Mouse (Mus musculus): ENCODE results near the gene Arhgap8. TPM values are rescaled to one million over a fixed set of nuclear protein-coding genes. Genes with fewer than 3 reads are reported as not detected.
"Not testable (repeated sequence)": the region's sequence is repeated elsewhere in the genome, so short reads cannot be mapped to it uniquely, and the experiment has no call there.

Arhgap8 gene
- polyA plus RNA-seq, 1 experiment = not detected

DNA sequence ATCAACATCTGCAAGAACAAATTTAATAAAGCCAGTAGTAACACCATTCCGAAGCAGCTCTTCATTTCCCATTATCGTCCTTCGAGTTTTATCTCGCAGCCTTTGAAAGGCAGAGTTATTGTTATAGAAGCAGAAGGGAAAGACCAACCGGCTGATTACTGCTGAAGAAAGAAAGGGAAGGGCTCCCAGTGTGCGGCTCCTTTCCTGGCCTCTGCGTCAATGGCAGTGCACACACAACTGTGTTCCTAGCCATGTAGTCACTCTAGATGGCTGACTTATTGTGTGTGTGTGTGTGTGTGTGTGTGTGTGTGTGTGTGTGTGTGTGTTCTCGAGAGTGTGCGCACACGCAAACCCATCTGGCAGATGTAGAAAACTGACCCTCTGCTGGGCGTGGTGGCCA, 4.7 kb upstream of the Arhgap8 start:
- Histone ChIP-seq H3K4me3 (replicated peaks; ENCODE audit: control insufficient read depth, low read depth, low read length) (no peak overlapping the region), H3K4me1 (ENCODE audit: control insufficient read depth, insufficient read depth, low read length) (no peaks in the 10 kb centered on the region; the same call in 1 of the 2 replicates), H3K27ac (ENCODE audit: control insufficient read depth, insufficient read depth, low read depth, low read length, poor library complexity) (no peak overlapping the region)
- TF ChIP-seq CTCF (IDR thresholded peaks at IDR 0.05; ENCODE audit: control insufficient read depth, insufficient read depth, low read length) = no peak
- TF ChIP-seq POLR2A (IDR thresholded peaks at IDR 0.05; ENCODE audit: borderline replicate concordance, control insufficient read depth, low read depth, low read length) = no peak
- 26% methylated on average over 11 of the region's 11 CpGs for WGBS

DNA sequence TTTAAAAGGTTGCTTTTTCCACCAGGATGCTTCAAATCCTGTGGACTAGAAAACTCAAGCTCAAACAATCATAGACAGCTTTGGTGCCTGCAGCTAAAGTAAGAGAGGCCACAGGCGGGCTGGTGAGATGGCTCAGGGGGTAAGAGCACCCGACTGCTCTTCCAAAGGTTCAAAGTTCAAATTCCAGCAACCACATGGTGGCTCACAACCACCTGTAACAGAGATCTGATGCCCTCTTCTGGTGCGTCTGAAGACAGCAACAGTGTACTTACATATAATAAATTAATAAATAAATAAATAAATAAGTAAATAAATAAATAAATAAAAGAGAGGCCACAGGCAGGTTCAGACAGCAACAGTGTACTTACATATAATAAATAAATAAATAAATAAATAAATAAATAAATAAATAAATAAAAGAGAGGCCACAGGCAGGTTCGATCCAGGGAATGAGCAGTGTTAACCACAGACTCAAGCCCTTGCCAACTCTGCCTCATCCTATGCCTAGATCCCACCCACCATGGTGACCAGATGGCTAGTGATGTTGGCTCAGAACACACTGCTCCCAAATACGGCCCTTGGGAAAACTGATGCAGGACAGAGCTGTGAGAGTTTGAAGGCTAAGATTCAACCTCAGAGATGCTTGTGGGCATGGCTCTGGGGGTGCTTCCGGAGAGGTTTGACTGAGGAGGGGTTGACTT, 2.1 kb upstream of the Arhgap8 start:
- WGBS = 63% methylated on average over 6 of the region's 6 CpGs
- H3K4me3 ChIP-seq (replicated peaks; ENCODE audit: control insufficient read depth, low read depth, low read length); H3K27ac ChIP-seq (ENCODE audit: control insufficient read depth, insufficient read depth, low read depth, low read length, poor library complexity); H3K4me1 ChIP-seq (ENCODE audit: control insufficient read depth, insufficient read depth, low read length): not testable (repeated sequence)

DNA sequence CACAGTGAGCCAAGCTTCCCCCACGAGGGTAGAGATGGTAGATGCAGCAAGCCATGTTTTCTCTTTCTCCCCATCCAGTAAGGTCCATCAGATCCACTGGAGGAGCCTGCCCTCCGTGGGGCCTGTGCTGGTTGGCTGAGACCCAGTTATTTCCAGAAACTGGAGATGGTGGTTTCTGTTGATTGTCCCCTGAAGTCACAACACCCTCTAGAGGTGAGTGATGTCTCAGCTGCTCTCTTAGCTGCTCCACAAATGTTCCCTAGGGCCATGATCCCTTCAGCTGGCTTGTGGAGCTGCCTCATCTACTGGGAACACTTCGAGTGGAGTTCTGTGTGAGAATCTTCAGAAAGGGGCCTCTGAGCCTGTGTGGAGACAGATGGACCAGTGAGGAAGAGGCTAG, 1.1 kb upstream of the Arhgap8 start:
- TF ChIP-seq CTCF (IDR thresholded peaks at IDR 0.05; ENCODE audit: control insufficient read depth, insufficient read depth, low read length) (no peak), POLR2A (IDR thresholded peaks at IDR 0.05; ENCODE audit: borderline replicate concordance, control insufficient read depth, low read depth, low read length) (no peak)
- H3K4me3 ChIP-seq (replicated peaks; ENCODE audit: control insufficient read depth, low read depth, low read length) = no peak overlapping the region
- no peak overlapping the region for H3K27ac ChIP-seq (ENCODE audit: control insufficient read depth, insufficient read depth, low read depth, low read length, poor library complexity)
- 57% methylated on average over 3 of the region's 3 CpGs for WGBS
- H3K4me1 ChIP-seq (ENCODE audit: control insufficient read depth, insufficient read depth, low read length) = no peaks in the 10 kb centered on the region; the same call in 1 of the 2 replicates

DNA sequence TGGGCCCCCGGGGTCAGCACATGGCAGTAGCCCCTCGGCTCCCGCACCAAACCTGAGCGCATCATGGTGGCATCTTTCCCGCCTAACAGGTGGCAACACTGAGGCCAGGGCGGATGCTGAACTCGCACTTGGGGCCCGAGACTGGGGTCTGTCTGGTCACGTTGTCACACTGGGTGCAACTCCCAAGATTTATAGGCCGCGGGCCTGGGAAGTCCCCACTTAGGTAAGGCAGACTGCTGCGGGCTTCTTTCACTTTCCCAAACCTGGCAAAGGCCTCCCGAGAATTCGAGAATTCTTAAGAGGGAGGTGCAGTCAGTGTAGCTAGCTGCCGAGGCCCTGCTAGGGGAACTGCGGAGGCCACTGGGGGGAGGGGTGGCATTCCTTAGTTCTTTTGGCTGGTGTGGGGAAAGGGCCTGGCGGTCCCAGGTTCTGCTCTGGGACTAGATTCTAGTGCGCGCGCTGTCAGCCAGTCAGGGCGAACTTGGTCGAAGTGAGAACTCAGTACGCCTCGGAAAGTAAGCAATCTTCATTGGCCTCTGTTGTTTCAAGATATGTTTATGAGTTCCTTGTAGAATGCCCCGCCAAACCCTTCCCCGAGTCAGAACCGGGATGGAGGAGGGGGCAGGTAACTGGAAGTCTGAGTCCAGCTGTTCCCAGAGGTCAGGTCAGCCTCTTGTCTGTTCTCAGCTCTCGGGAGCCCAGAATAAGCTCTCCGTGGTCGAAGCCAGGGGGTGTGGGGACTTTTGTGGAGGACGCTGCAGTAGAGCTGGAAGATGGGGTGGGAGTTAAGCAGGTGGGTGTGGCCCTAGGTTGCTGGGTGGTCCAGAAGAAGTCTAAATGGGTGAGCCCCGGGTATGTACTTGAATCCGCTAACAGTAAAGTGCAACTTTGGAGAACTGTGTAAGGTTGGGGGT, 696 bp downstream of the Arhgap8 start:
- TF ChIP-seq POLR2A (IDR thresholded peaks at IDR 0.05; ENCODE audit: borderline replicate concordance, control insufficient read depth, low read depth, low read length) (no peak), CTCF (IDR thresholded peaks at IDR 0.05; ENCODE audit: control insufficient read depth, insufficient read depth, low read length) (no peak)
- Histone ChIP-seq H3K4me3 (replicated peaks; ENCODE audit: control insufficient read depth, low read depth, low read length) (no peak overlapping the region), H3K4me1 (ENCODE audit: control insufficient read depth, insufficient read depth, low read length) (no peaks in the 10 kb centered on the region), H3K27ac (ENCODE audit: control insufficient read depth, insufficient read depth, low read depth, low read length, poor library complexity) (no peak overlapping the region)
- WGBS = 7% methylated on average over 33 of the region's 33 CpGs

DNA sequence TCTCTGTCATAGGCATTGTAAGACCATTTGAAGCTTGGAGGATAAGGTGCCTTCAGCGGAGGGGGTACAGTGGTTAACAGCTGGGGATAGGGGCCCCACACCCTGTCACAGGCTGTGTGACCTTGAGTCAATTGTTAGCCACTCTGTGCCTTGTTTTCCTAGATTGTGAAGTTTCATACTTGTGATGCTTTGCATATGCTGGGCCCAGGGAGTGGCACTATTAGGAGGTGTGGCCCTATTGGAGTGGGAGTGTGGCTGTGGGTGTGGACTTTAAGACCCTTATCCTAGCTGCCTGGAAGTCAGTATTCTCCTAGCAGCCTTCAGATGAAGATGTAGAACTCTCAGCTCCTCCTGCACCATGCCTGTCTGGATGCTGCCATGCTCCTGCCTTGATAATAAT, 3.8 kb downstream of the Arhgap8 start:
- not testable (repeated sequence) for H3K27ac ChIP-seq (ENCODE audit: control insufficient read depth, insufficient read depth, low read depth, low read length, poor library complexity); H3K4me3 ChIP-seq (replicated peaks; ENCODE audit: control insufficient read depth, low read depth, low read length); H3K4me1 ChIP-seq (ENCODE audit: control insufficient read depth, insufficient read depth, low read length)
- 86% methylated on average over 1 of the region's 1 CpGs for WGBS

DNA sequence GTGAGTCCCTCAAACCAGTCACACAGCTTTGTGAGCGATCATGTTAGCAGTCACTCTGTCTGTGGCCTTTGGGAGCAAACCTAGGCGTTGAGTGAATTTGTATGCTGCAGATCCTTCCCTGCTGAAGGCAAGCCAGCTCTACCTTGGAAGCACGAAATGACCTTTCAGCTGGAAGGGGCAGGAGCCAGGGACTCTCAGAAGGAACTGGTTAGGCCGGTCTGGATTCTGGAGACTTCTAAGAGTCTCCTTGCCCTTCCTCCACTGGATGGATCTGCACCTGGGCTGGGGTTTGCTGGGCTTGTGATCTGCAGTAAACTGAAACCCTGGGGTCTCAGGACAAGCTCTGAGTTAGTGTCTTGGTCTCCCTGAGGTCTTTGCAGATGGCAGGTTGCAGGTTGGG, 4.3 kb downstream of the Arhgap8 start:
- WGBS = 75% methylated on average over 4 of the region's 4 CpGs
- TF ChIP-seq POLR2A (IDR thresholded peaks at IDR 0.05; ENCODE audit: borderline replicate concordance, control insufficient read depth, low read depth, low read length) (no peak), CTCF (IDR thresholded peaks at IDR 0.05; ENCODE audit: control insufficient read depth, insufficient read depth, low read length) (no peak)
- H3K27ac ChIP-seq (ENCODE audit: control insufficient read depth, insufficient read depth, low read depth, low read length, poor library complexity) = no peak overlapping the region
- no peak overlapping the region for H3K4me3 ChIP-seq (replicated peaks; ENCODE audit: control insufficient read depth, low read depth, low read length)
- H3K4me1 ChIP-seq (ENCODE audit: control insufficient read depth, insufficient read depth, low read length) = no peaks in the 10 kb centered on the region

DNA sequence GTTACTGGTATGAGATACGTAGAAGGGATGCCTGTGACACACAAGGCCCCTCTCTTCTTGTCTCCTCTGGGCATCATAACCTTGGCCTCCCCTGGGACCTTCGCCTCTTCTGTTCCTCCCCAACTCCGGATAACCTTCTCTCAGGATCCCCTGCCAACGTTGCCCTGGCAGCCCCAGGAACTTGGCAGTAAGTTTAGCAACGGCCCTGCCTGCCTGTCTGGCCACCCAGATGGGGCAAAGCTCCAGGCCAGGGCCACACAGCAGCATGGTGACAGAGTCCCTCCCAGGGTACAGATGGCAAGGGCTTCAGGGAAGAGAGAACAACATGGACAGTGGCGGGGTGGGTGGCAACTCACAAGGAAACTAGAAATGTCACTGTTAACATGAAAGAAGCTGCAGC, 9.8 kb downstream of the Arhgap8 start:
- TF ChIP-seq CTCF (IDR thresholded peaks at IDR 0.05; ENCODE audit: control insufficient read depth, insufficient read depth, low read length) (no peak), POLR2A (IDR thresholded peaks at IDR 0.05; ENCODE audit: borderline replicate concordance, control insufficient read depth, low read depth, low read length) (no peak)
- WGBS = 68% methylated on average over 6 of the region's 6 CpGs
- Histone ChIP-seq H3K4me3 (replicated peaks; ENCODE audit: control insufficient read depth, low read depth, low read length) (no peak overlapping the region), H3K27ac (ENCODE audit: control insufficient read depth, insufficient read depth, low read depth, low read length, poor library complexity) (no peak overlapping the region), H3K4me1 (ENCODE audit: control insufficient read depth, insufficient read depth, low read length) (no peaks in the 10 kb centered on the region)

DNA sequence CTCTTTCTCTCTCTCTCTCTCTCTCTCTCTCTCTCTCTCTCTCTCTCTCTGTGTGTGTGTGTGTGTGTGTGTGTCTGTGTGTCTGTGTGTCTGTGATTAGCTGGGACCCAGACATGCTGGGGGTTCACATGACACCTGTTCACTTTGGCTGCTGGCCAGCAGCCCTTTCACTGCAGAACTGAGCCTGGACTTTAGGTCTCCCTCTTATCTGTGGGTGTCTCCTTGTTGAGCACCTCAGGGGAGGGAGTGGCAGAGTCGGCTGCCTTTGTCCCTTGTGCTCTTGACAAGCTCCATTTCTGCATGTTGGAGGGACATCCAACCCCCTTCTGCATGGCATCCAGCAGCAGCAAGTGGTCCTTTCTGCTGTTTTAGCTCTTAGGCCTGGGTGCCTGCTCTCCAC, 11.0 kb downstream of the Arhgap8 start:
- 50% methylated on average over 1 of the region's 1 CpGs for WGBS
- Histone ChIP-seq H3K27ac (ENCODE audit: control insufficient read depth, insufficient read depth, low read depth, low read length, poor library complexity) (no peak overlapping the region), H3K4me1 (ENCODE audit: control insufficient read depth, insufficient read depth, low read length) (no peaks in the 10 kb centered on the region), H3K4me3 (replicated peaks; ENCODE audit: control insufficient read depth, low read depth, low read length) (no peak overlapping the region)
- TF ChIP-seq POLR2A (IDR thresholded peaks at IDR 0.05; ENCODE audit: borderline replicate concordance, control insufficient read depth, low read depth, low read length) = no peak
- TF ChIP-seq CTCF (IDR thresholded peaks at IDR 0.05; ENCODE audit: control insufficient read depth, insufficient read depth, low read length) = no peak
